Mouse (Mus musculus): ENCODE data around the gene Adgrv1.

DNA sequence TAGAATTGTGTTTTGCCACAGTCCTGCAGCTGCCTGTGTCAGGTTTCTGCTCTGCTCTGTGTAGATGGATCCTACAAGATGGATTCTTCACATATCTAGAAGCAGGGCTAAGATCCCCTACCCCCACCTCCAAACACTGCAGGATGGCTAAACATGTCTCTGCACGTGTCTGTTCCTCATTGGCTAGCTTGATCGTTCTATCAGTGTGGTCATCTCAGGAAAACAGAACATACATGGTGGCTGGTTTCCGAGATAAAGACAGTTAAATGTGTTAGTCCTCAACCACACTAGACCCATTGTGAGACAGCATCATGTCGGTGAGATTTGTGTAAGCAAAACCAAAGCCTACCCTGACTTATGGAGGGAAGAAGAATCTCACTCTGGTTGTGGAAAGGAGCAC is 456.1 kb downstream of the Adgrv1 start:
- TF ChIP-seq CTCF (IDR thresholded peaks at IDR 0.05; ENCODE audit: low read depth): no peak
- no peak for TF ChIP-seq EP300 (optimal IDR thresholded peaks at IDR 0.05)

All from stomach, postnatal 0 days (tissue).